Mouse (Mus musculus) forebrain, embryonic 14.5 days (tissue): ENCODE measurements around the gene Klrg1. TPM values are rescaled to one million over a fixed set of nuclear protein-coding genes. Genes with fewer than 3 reads are reported as not detected.

Experiments used
- ATAC-seq: fragments of 200-750 bp; cut with Nextera tagmentation; 2 replicates; pipeline ENCODE4 v1.8.0; 2017; ENCODE audit warnings: mild to moderate bottlenecking, moderate library complexity
- DNase-seq: peaks from one replicate; pipeline ENCODE4 v3.0.0-alpha.2; 2015; ENCODE audit warnings: low spot score
- H3K27ac ChIP-seq: fragments of 300-500 bp; sonication (generic); 2 replicates; pipeline ENCODE4 v1.5.1; 2014; ENCODE audit warnings: low read depth, mild to moderate bottlenecking, control low read depth, low read length, moderate library complexity
- H3K27me3 ChIP-seq: fragments of 300-500 bp; sonication (generic); replicated peaks from 2 replicates; pipeline ENCODE4 v1.6.1; 2014; ENCODE audit warnings: low read length, control low read depth, mixed read lengths; ENCODE audit not compliant: control insufficient read depth, insufficient read depth
- H3K36me3 ChIP-seq: fragments of 300-500 bp; sonication (generic); 2 replicates; pipeline ENCODE4 v1.6.1; 2014; ENCODE audit warnings: low read length, control low read depth; ENCODE audit not compliant: control insufficient read depth, insufficient read depth
- H3K4me1 ChIP-seq: fragments of 300-500 bp; sonication (generic); 2 replicates; pipeline ENCODE4 v1.6.1; 2014; ENCODE audit warnings: antibody characterized with exemption, low read length, control low read depth; ENCODE audit not compliant: control insufficient read depth, insufficient read depth
- H3K4me2 ChIP-seq: fragments of 300-500 bp; sonication (generic); 2 replicates; pipeline ENCODE4 v1.6.1; 2014; ENCODE audit warnings: mild to moderate bottlenecking, control low read depth, low read length
- H3K4me3 ChIP-seq: fragments of 300-500 bp; sonication (generic); 2 replicates; pipeline ENCODE4 v1.5.1; 2014; ENCODE audit warnings: low read depth, low read length, control low read depth
- H3K9ac ChIP-seq: fragments of 300-500 bp; sonication (generic); 2 replicates; pipeline ENCODE4 v1.6.1; 2014; ENCODE audit warnings: mild to moderate bottlenecking, low read length, control low read depth, moderate library complexity
- H3K9me3 ChIP-seq: fragments of 300-500 bp; sonication (generic); replicated peaks from 2 replicates; pipeline ENCODE4 v1.6.1; 2016; ENCODE audit warnings: low read length, control low read depth, mixed read lengths; ENCODE audit not compliant: control insufficient read depth
- WGBS: fragments of 180-500 bp; shearing (Covaris S2); extraction: QIAGEN DNeasy Blood & Tissue Kit; methylation state at CpG from one replicate; pipeline ENCODE4 v1.1.7; 2014; 5-methylcytosine and 5-hydroxymethylcytosine counted together
- polyA plus RNA-seq: library from polyadenylated mRNA; unstranded; fragments of >200 nt; fragmentation: Nextera tagmentation; extraction: Ambion mirVana; gene quantifications from 2 replicates; pipeline ENCODE4 v1.2.1, GENCODE M21; 2014

Klrg1 gene
- polyA plus RNA-seq, 1 experiment from 2014 or later: 0.32 TPM

GRCm38 (mm10) chr6:122288263-122288662 lies 5.6 kb upstream of the Klrg1 start:
- H3K9me3 ChIP-seq: no peaks in the 10 kb centered on the region
- ATAC-seq (no peak), DNase-seq (no peak)
- no peak overlapping the region for H3K9ac ChIP-seq
- 53% methylated on average over 1 of the region's 1 CpGs for WGBS
- H3K36me3 ChIP-seq: no peaks in the 10 kb centered on the region
- H3K4me1 ChIP-seq: no peaks in the 10 kb centered on the region
- H3K4me3 ChIP-seq: no peak overlapping the region
- no peaks in the 10 kb centered on the region for H3K27me3 ChIP-seq
- no peak overlapping the region for H3K4me2 ChIP-seq
- no peak overlapping the region for H3K27ac ChIP-seq

GRCm38 (mm10) chr6:122284823-122285222 lies 2.1 kb upstream of the Klrg1 start:
- Histone ChIP-seq H3K9me3 (no peaks in the 10 kb centered on the region), H3K4me3 (no peak overlapping the region), H3K27ac (no peak overlapping the region), H3K27me3 (no peaks in the 10 kb centered on the region), H3K9ac (no peak overlapping the region), H3K36me3 (no peaks in the 10 kb centered on the region), H3K4me1 (no peaks in the 10 kb centered on the region), H3K4me2 (no peak overlapping the region)
- no peak for DNase-seq
- 92% methylated on average over 1 of the region's 1 CpGs for WGBS
- no peak for ATAC-seq

- 78% methylated on average over 4 of the region's 4 CpGs for WGBS
- Histone ChIP-seq H3K9ac (no peak overlapping the region), H3K4me1 (no peaks in the 10 kb centered on the region), H3K36me3 (no peaks in the 10 kb centered on the region), H3K9me3 (no peaks in the 10 kb centered on the region), H3K4me2 (no peak overlapping the region), H3K27ac (no peak overlapping the region), H3K4me3 (no peak overlapping the region), H3K27me3 (no peaks in the 10 kb centered on the region)
- DNase-seq (no peak), ATAC-seq (no peak)
Measured at GRCm38 (mm10) chr6:122284304-122284703, 1.6 kb upstream of the Klrg1 start.

GRCm38 (mm10) chr6:122283429-122283828 lies 747 bp upstream of the Klrg1 start:
- no peak overlapping the region for H3K27ac ChIP-seq
- 88% methylated on average over 2 of the region's 2 CpGs for WGBS
- no peak overlapping the region for H3K4me2 ChIP-seq
- no peak for ATAC-seq
- DNase-seq: no peak
- no peak overlapping the region for H3K9ac ChIP-seq
- no peaks in the 10 kb centered on the region for H3K36me3 ChIP-seq
- no peak overlapping the region for H3K4me3 ChIP-seq
- no peaks in the 10 kb centered on the region for H3K9me3 ChIP-seq
- no peaks in the 10 kb centered on the region for H3K27me3 ChIP-seq
- H3K4me1 ChIP-seq: no peaks in the 10 kb centered on the region

GRCm38 (mm10) chr6:122276565-122276964 lies 6.1 kb downstream of the Klrg1 start:
- H3K4me3 ChIP-seq: no peak overlapping the region
- ATAC-seq: no peak
- 92% methylated on average over 7 of the region's 7 CpGs for WGBS

GRCm38 (mm10) chr6:122274546-122274945 lies 8.1 kb downstream of the Klrg1 start:
- 71% methylated on average over 5 of the region's 5 CpGs for WGBS
- Histone ChIP-seq H3K27ac (no peak overlapping the region), H3K4me1 (no peaks in the 10 kb centered on the region), H3K36me3 (no peaks in the 10 kb centered on the region), H3K4me3 (no peak overlapping the region), H3K9ac (no peak overlapping the region), H3K4me2 (no peak overlapping the region), H3K9me3 (no peaks in the 10 kb centered on the region), H3K27me3 (no peaks in the 10 kb centered on the region)
- no peak for DNase-seq
- no peak for ATAC-seq

More at GRCm38 (mm10) chr6:122276565-122276964, 6.1 kb downstream of the Klrg1 start:
- DNase-seq: no peak
- Histone ChIP-seq H3K36me3 (no peaks in the 10 kb centered on the region), H3K4me1 (no peaks in the 10 kb centered on the region), H3K27me3 (no peaks in the 10 kb centered on the region), H3K9ac (no peak overlapping the region), H3K4me2 (no peak overlapping the region), H3K9me3 (no peaks in the 10 kb centered on the region), H3K27ac (no peak overlapping the region)

GRCm38 (mm10) chr6:122270152-122270551 lies 12.5 kb downstream of the Klrg1 start:
- Histone ChIP-seq H3K9me3 (no peaks in the 10 kb centered on the region), H3K4me3 (no peak overlapping the region), H3K9ac (no peak overlapping the region), H3K27me3 (no peaks in the 10 kb centered on the region), H3K36me3 (no peaks in the 10 kb centered on the region), H3K27ac (no peak overlapping the region), H3K4me2 (no peak overlapping the region), H3K4me1 (no peaks in the 10 kb centered on the region)
- WGBS: 85% methylated on average over 11 of the region's 11 CpGs
- ATAC-seq (no peak), DNase-seq (no peak)

- DNase-seq (peak; percentile 17), ATAC-seq (peak; percentile 65; the same call in 1 of the 2 replicates)
- no peak overlapping the region for H3K9ac ChIP-seq
- H3K9me3 ChIP-seq: no peaks in the 10 kb centered on the region
- 78% methylated on average over 4 of the region's 4 CpGs for WGBS
- H3K4me2 ChIP-seq: no peak overlapping the region
- H3K36me3 ChIP-seq: no peaks in the 10 kb centered on the region
- H3K27me3 ChIP-seq: no peaks in the 10 kb centered on the region
- peak overlapping the region; percentile 9; the same call in 1 of the 2 replicates for H3K27ac ChIP-seq
- H3K4me3 ChIP-seq: no peak overlapping the region
- no peaks in the 10 kb centered on the region for H3K4me1 ChIP-seq
Measured at GRCm38 (mm10) chr6:122269170-122269569, 13.5 kb downstream of the Klrg1 start.

GRCm38 (mm10) chr6:122268561-122268960 lies 14.1 kb downstream of the Klrg1 start:
- DNase-seq: peak; percentile 88
- Histone ChIP-seq H3K4me2 (no peak overlapping the region), H3K9ac (no peak overlapping the region), H3K27ac (no peak overlapping the region), H3K9me3 (no peaks in the 10 kb centered on the region), H3K36me3 (no peaks in the 10 kb centered on the region), H3K27me3 (no peaks in the 10 kb centered on the region), H3K4me1 (no peaks in the 10 kb centered on the region), H3K4me3 (no peak overlapping the region)
- peak; percentile 87 for ATAC-seq
- 20% methylated on average over 3 of the region's 3 CpGs for WGBS
